ENCODE assay signal across 8 mouse cellular contexts in genomic region chr9:63757462-63757772, GRCm38 (mm10). TPM values are rescaled to one million over a fixed set of nuclear protein-coding genes. Genes with fewer than 3 reads are reported as not detected.
A peak's percentile ranks its signal among the peaks of the same experiment; 100 is the strongest.
DNase-seq lines count a peak whose midpoint lies in the region; ATAC-seq and TF ChIP-seq lines count a peak whose summit lies in the region.

No protein-coding gene starts in this region.

- TF ChIP-seq EP300 in ES-Bruce4 (IDR thresholded peaks at IDR 0.05; ENCODE audit: insufficient read depth, low read depth, low read length), result no peak

- peaks cover 35 to 50% of the 10 kb centered on the region in 2 experiments for H3K4me1 ChIP-seq in heart, embryonic 14.5 days (ENCODE audit: control insufficient read depth in 2 of 2, insufficient read depth in 2 of 2, low read length in 2 of 2)
- H3K4me1 ChIP-seq in ES-Bruce4 (ENCODE audit: control insufficient read depth, insufficient read depth, low read length), result peaks cover 5% of the 10 kb centered on the region
- peaks cover 53% of the 10 kb centered on the region for H3K4me1 ChIP-seq in forebrain, embryonic 15.5 days

- peak overlapping the region; percentile 98 for H3K9ac ChIP-seq in heart, embryonic 14.5 days (ENCODE audit: low read length)
- H3K9ac ChIP-seq in ES-Bruce4 (ENCODE audit: low read depth, poor library complexity, severe bottlenecking), result peak overlapping the region; percentile 57
- peak overlapping the region; percentile 58 for H3K9ac ChIP-seq in forebrain, embryonic 15.5 days (replicated peaks)

- H3K36me3 ChIP-seq in heart, embryonic 14.5 days (ENCODE audit: control insufficient read depth, insufficient read depth, low read length), result no peaks in the 10 kb centered on the region
- no peaks in the 10 kb centered on the region for H3K36me3 ChIP-seq in ES-Bruce4 (ENCODE audit: control insufficient read depth, insufficient read depth, low read length, poor library complexity, severe bottlenecking)
- no peaks in the 10 kb centered on the region for H3K36me3 ChIP-seq in forebrain, embryonic 15.5 days
- no peaks in the 10 kb centered on the region for H3K36me3 ChIP-seq in macrophage (ENCODE audit: inconsistent target)

- H3K27ac ChIP-seq in heart, embryonic 14.5 days (replicated peaks in 1 of 2; ENCODE audit: control insufficient read depth in 1 of 2, insufficient read depth in 1 of 2, low read depth in 2 of 2, low read length in 2 of 2), result peak overlapping the region; percentile 78 to 98
- no peak overlapping the region for H3K27ac ChIP-seq in ES-Bruce4 (ENCODE audit: insufficient read depth, low read length)
- H3K27ac ChIP-seq in forebrain, embryonic 15.5 days (replicated peaks), result peak overlapping the region; percentile 81
- no peak overlapping the region for H3K27ac ChIP-seq in macrophage

- peaks cover 26% of the 10 kb centered on the region; the same call in 1 of the 2 replicates for H3K79me2 ChIP-seq in macrophage (ENCODE audit: inconsistent target)

- WGBS in heart, embryonic 14.5 days, result under 1% methylated on average over 26 of the region's 26 CpGs
- under 1% methylated on average over 26 of the region's 26 CpGs for WGBS in forebrain, embryonic 15.5 days
- WGBS in macrophage (ENCODE audit: missing documents), result 2% methylated on average over 14 of the region's 26 CpGs

- no peak for TF ChIP-seq POLR2A in ES-Bruce4 (IDR thresholded peaks at IDR 0.05; ENCODE audit: insufficient read depth, low read length)

- intact Hi-C loops in heart, postnatal 36 days (cut with DNase I), result loop anchor here (2.0 to 10.0 kb wide), 6 partner anchors 51 to 623 kb away; partner anchors contain the start of genes Aagab and Iqch

- no peak for TF ChIP-seq CTCF in ES-Bruce4 (IDR thresholded peaks at IDR 0.05; ENCODE audit: low read depth, low read length)

- H3K27me3 ChIP-seq in heart, embryonic 14.5 days (ENCODE audit: control insufficient read depth, insufficient read depth, low read length), result no peaks in the 10 kb centered on the region
- no peaks in the 10 kb centered on the region for H3K27me3 ChIP-seq in ES-Bruce4 (ENCODE audit: control insufficient read depth, insufficient read depth, low read length, poor library complexity, severe bottlenecking)
- no peaks in the 10 kb centered on the region for H3K27me3 ChIP-seq in forebrain, embryonic 15.5 days

- no peak; the same call in 1 of the 2 replicates for ATAC-seq in heart, embryonic 14.5 days (ENCODE audit: insufficient number of reproducible peaks, insufficient read depth, low FRiP score, low read depth)
- no peak; the same call in 1 of the 2 replicates for ATAC-seq in forebrain, embryonic 15.5 days (replicated peaks)

- H3K4me3 ChIP-seq in heart, embryonic 14.5 days (ENCODE audit: control insufficient read depth in 1 of 2, insufficient read depth in 1 of 2, low read depth in 1 of 2, low read length in 2 of 2), result peak overlapping the region; percentile 62 to 97
- H3K4me3 ChIP-seq in ES-Bruce4 (ENCODE audit: low read depth, low read length) (peak overlapping the region; percentile 94), macrophage (ENCODE audit: inconsistent target) (peak overlapping the region; percentile 38)
- peak overlapping the region; percentile 63 for H3K4me3 ChIP-seq in forebrain, embryonic 15.5 days

- peak overlapping the region; percentile 94 for H3K4me2 ChIP-seq in heart, embryonic 14.5 days (ENCODE audit: low read length)
- H3K4me2 ChIP-seq in forebrain, embryonic 15.5 days (replicated peaks), result peak overlapping the region; percentile 97

- DNase-seq in heart, postnatal 36 days, result no peak
- DNase-seq in yolk sac, embryonic 10.5 days (ENCODE audit: low spot score), result no peak
- DNase-seq in kidney, adult 8-10 months, result no peak
- DNase-seq in gastrocnemius, postnatal 25 days, result no peak

- no peaks in the 10 kb centered on the region; the same call in 1 of the 2 replicates for H3K9me3 ChIP-seq in heart, embryonic 14.5 days (ENCODE audit: control insufficient read depth, low read length)
- no peaks in the 10 kb centered on the region for H3K9me3 ChIP-seq in ES-Bruce4 (replicated peaks; ENCODE audit: control insufficient read depth, insufficient read depth, low read length, poor library complexity, severe bottlenecking)
- H3K9me3 ChIP-seq in forebrain, embryonic 15.5 days, result no peaks in the 10 kb centered on the region

RNA-seq across cellular contexts. Expression of gene Smad3, which starts 0.4 kb away (rescaled TPM):
- polyA plus RNA-seq in heart, embryonic 14.5 days (2014; fragmentation: Nextera tagmentation; extraction: Ambion mirVana), result 7.6 and 10.4 TPM in 2 replicates
- total RNA-seq in heart, postnatal 36 days (2021), result 10 to 100 TPM; 12.5 to 13.2 TPM
- polyA plus RNA-seq in ES-Bruce4 (2011; ENCODE audit: insufficient read depth, insufficient read length, low read depth, missing spikeins), result 25.2 and 25.7 TPM in 2 replicates
- polyA plus RNA-seq in forebrain, embryonic 15.5 days (2015; fragmentation: Nextera tagmentation; extraction: Ambion mirVana), result 7.0 and 7.6 TPM in 2 replicates
- 10 to 100 TPM; 10.5 to 76.5 (median 36.5) TPM for total RNA-seq in macrophage (2018; cell fraction: chromatin; rRNA removed)
- total RNA-seq in macrophage (2018; cell fraction: cytosol; rRNA removed), result 10 to 100 TPM in 19 of 26 experiments, 1 to 10 TPM in 7; 6.8 to 18.9 (median 14.1) TPM
- total RNA-seq in macrophage (2018; cell fraction: nucleus; rRNA removed), result 10 to 100 TPM; 13.1 to 61.7 (median 28.8) TPM
- polyA plus RNA-seq in macrophage (2018), result 9.9 to 14.5 TPM (median 12.2 TPM) in 3 replicates
- 10 to 100 TPM; 42.7 to 67.5 TPM for total RNA-seq in gastrocnemius, postnatal 25 days (2021)

Comparison
In these comparisons a context has a peak if more than half of its experiments do, and no peak if none do; other contexts are left out.
1. H3K27ac ChIP-seq: peak in heart, embryonic 14.5 days (2 of 2) and forebrain, embryonic 15.5 days (single experiment); none in ES-Bruce4 (single experiment) and macrophage (single experiment).
2. H3K4me3 ChIP-seq: peak in every context shown above with its lines; median percentile 94 in ES-Bruce4; 80 in heart, embryonic 14.5 days; 63 in forebrain, embryonic 15.5 days; 38 in macrophage.
3. Peak in every context shown above with its lines, with median percentiles within 50 percentile points of each other: H3K9ac ChIP-seq.